Comparison of ENCODE assay signal across 30 mouse cellular contexts in genomic region chr3:16465357-16465756, GRCm38 (mm10).
"Had no signal": no experiment of that assay in that cellular context is flagged by ENCODE, and none has a peak within 500 bp of the region (broad histone marks: within the 10 kb centered on the region; RNA-seq: fewer than 3 reads in every experiment).

No protein-coding gene starts in this region.

- H3K36me3 ChIP-seq: limb, embryonic 10.5 days; limb, embryonic 12.5 days; limb, embryonic 13.5 days; limb, embryonic 15.5 days; liver, embryonic 12.5 days; liver, embryonic 13.5 days; liver, embryonic 15.5 days; lung, embryonic 15.5 days; midbrain, embryonic 10.5 days; midbrain, embryonic 12.5 days; midbrain, embryonic 13.5 days; midbrain, embryonic 15.5 days; neural tube, embryonic 12.5 days had no signal

- H3K4me2 ChIP-seq: limb, embryonic 12.5 days; limb, embryonic 13.5 days; limb, embryonic 15.5 days; liver, embryonic 11.5 days; liver, embryonic 12.5 days; liver, embryonic 13.5 days; liver, embryonic 15.5 days; lung, embryonic 14.5 days; lung, embryonic 15.5 days; midbrain, embryonic 11.5 days; midbrain, embryonic 12.5 days; midbrain, embryonic 13.5 days; midbrain, embryonic 15.5 days; neural tube, embryonic 12.5 days had no signal

- ATAC-seq: liver, embryonic 12.5 days; liver, postnatal 0 days; midbrain, embryonic 13.5 days; midbrain, embryonic 15.5 days had no signal

- H3K4me3 ChIP-seq: left cerebral cortex, adult 2 months; limb, embryonic 10.5 days; limb, embryonic 12.5 days; limb, embryonic 13.5 days; limb, embryonic 15.5 days; liver, embryonic 12.5 days; liver, embryonic 13.5 days; liver, embryonic 15.5 days; lung, embryonic 15.5 days; megakaryocyte, embryonic 14.5 days; midbrain, embryonic 10.5 days; midbrain, embryonic 12.5 days; midbrain, embryonic 13.5 days; midbrain, embryonic 15.5 days; myocyte; neural tube, embryonic 12.5 days had no signal

- H3K9me3 ChIP-seq: limb, embryonic 10.5 days; limb, embryonic 12.5 days; limb, embryonic 13.5 days; limb, embryonic 15.5 days; liver, embryonic 12.5 days; liver, embryonic 13.5 days; liver, embryonic 15.5 days; lung, embryonic 15.5 days; megakaryocyte, embryonic 14.5 days; midbrain, embryonic 10.5 days; midbrain, embryonic 12.5 days; midbrain, embryonic 13.5 days; midbrain, embryonic 15.5 days; neural tube, embryonic 12.5 days had no signal

- DNase-seq: left cerebral cortex, postnatal 4 days; liver; liver, embryonic 13.5 days; liver, postnatal 0 days; lung, adult 2 months; lung, embryonic 14.5 days; lung, postnatal 10 days; lung, postnatal 14 days; lung, postnatal 36 days; lung, postnatal 4 days; midbrain, embryonic 14.5 days had no signal

- H3K4me1 ChIP-seq: limb, embryonic 10.5 days; limb, embryonic 12.5 days; limb, embryonic 13.5 days; limb, embryonic 15.5 days; liver, embryonic 12.5 days; liver, embryonic 13.5 days; liver, embryonic 15.5 days; lung, embryonic 15.5 days; megakaryocyte, embryonic 14.5 days; midbrain, embryonic 10.5 days; midbrain, embryonic 12.5 days; midbrain, embryonic 13.5 days; neural tube, embryonic 12.5 days had no signal

- H3K9ac ChIP-seq: limb, embryonic 12.5 days; limb, embryonic 13.5 days; limb, embryonic 15.5 days; liver, embryonic 12.5 days; liver, embryonic 13.5 days; liver, embryonic 14.5 days; liver, embryonic 15.5 days; liver, postnatal 0 days; lung, embryonic 14.5 days; lung, embryonic 15.5 days; midbrain, embryonic 12.5 days; midbrain, embryonic 13.5 days; midbrain, embryonic 15.5 days; neural tube, embryonic 12.5 days had no signal

- H3K27ac ChIP-seq: left cerebral cortex, adult 2 months; limb, embryonic 10.5 days; limb, embryonic 12.5 days; limb, embryonic 13.5 days; limb, embryonic 15.5 days; liver, embryonic 12.5 days; liver, embryonic 13.5 days; liver, embryonic 14.5 days; liver, embryonic 15.5 days; lung, embryonic 15.5 days; macrophage; midbrain, embryonic 10.5 days; midbrain, embryonic 12.5 days; midbrain, embryonic 13.5 days; midbrain, embryonic 15.5 days; neural tube, embryonic 12.5 days had no signal

- H3K27me3 ChIP-seq: limb, embryonic 12.5 days; limb, embryonic 13.5 days; limb, embryonic 15.5 days; liver, embryonic 12.5 days; liver, embryonic 13.5 days; liver, embryonic 15.5 days; lung, embryonic 15.5 days; megakaryocyte, embryonic 14.5 days; midbrain, embryonic 12.5 days; midbrain, embryonic 13.5 days; midbrain, embryonic 15.5 days; neural tube, embryonic 12.5 days had no signal
